Mouse (Mus musculus) c-Kit-positive CD71-positive TER-119-negative erythroid progenitor cells, embryonic 14.5 days (primary cell): Measurements from ENCODE around the gene Oprm1.

Experiments used
- DNase-seq: peaks from one replicate; pipeline ENCODE4 v3.0.0-alpha.2; 2013; ENCODE audit warnings: low read depth

The Oprm1 gene

DNA sequence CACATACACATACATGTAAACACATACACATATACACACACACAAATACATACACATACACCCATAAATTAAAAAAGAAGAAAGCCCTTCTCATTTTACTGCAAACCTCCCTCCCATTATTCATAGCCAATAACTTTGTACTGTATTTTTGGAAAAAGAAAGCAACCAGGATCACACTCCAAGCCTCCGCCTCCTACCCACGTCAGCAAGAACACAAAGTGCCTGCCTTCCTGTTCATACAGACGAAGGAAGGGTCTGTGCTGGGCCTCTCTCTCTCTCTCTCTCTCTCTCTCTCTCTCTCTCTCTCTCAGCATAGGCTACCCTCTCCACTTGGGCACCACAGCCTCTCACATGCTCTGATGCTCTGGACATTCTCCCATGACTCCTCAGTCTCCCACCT lies 137.5 kb downstream of the Oprm1 start:
- DNase-seq = no peak

GRCm38 (mm10) chr10:6896659-6897303 lies 138.5 kb downstream of the Oprm1 start:
- no peak for DNase-seq

DNA sequence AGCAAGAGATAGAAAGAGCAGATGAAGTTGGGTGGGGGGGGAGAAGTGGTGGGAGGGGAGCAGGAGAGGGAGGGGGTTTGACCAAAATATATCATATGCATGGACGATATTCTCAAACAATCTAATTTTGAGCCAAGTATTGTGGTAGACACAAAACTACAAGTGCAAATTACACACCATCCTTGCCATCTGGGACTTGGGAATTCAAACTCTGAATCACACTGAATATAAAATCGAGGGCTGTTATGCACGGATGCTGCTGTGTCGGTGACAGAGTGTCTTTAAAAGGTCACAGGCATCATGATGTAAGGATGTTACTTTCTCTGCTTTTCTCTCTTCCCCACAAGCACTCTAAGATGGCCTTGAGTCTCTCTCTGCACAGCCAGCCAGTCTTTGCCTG lies 141.8 kb downstream of the Oprm1 start:
- no peak for DNase-seq

DNA sequence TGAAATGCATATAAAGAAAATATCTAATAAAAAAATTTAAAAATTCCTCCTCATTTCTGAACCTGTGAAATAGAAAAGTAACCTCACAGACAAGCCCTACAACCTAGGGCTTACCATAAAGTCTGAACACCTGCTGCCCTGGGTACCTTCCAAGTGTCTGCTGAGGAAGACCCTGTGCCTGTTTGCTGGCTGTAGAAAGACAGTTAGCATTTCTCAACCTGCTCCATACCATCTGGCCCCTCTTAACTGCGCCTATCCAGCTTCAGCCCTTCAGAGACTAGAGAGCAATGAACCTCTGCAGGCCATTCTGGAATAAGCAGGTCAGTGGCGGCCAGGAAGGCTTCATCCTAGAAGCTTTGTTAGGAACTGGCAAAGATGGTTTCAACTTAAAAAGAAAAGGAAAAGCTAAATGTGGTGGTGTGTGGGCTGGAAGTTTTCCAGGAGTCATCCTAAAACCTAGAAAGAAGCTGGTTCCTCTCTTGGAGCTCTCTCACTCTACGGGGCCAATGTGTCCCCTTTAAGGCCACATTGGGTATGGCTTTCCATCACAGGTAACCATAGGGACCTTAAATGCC lies 143.6 kb downstream of the Oprm1 start:
- DNase-seq = no peak

GRCm38 (mm10) chr10:6909763-6910162 lies 151.5 kb downstream of the Oprm1 start:
- no peak for DNase-seq

DNA sequence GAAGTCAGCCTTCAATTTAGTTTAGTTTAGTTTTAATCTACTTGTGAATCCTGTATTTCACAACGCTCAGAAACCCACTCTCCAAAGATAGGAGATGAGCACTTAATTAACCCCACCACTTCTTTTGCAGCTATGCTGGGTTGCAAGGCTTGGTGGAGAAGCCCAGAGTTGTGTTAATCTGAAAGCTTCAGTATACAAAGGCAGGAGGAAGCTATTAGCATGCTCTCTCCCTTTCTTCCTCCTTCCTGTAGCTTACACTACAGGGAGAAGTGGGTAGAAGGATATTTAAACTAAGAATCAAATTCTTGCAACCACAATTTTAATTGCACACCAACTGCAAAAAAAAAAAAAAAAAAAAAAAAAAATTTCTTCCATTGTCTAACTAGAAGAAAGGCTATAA lies 157.7 kb downstream of the Oprm1 start:
- no peak for DNase-seq

DNA sequence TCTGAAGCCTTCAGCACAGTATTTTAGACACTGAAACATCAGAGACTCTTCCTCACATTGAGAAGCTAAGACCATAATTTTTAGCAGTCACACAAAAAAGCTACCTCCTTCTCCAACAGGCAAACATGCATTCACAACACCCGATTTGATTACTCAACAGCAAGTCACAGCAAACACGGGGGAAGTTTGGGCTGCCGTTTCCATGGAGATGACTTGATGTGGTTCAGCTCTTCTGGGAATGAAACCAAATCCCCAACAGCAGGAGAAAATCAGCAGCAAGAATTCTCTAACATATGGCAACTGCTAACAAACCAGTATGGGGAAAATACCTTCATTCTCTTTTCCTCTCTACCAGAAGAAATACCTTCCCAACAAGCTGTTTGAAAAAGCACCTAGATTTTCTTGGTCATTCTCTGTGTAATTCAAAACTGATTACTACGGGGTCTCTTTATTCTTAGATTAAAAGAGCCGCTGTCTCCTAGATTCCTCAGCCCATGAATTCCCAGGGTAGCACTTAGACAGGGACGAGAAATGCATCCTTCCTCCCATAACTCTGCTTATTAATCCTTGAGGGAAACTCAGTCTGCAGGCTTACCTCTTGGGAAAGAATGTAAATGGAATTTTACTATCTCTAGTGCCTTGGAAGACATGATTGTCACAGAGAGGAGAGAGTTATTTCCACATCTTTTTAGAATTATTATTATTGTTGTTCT lies 158.4 kb downstream of the Oprm1 start:
- DNase-seq = no peak

DNA sequence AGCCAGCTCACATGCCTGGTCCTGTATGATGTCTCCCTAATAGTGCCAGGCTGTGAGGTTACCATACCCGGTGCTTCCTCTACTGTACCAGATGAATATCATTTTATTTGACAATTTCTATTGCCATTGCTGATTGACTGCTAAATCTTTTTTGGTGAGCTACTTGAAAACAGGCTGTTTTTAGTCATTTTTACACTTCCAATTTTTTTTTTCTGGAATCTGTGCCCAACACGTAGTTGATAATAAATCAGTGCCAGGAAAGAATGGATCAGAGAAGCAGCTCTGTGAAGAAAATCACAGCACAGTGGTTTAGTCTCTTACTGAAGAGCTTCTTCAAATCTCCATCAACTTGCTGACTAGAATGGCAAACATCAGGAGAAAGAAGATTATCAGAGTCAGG lies 168.4 kb downstream of the Oprm1 start:
- DNase-seq = no peak

DNA sequence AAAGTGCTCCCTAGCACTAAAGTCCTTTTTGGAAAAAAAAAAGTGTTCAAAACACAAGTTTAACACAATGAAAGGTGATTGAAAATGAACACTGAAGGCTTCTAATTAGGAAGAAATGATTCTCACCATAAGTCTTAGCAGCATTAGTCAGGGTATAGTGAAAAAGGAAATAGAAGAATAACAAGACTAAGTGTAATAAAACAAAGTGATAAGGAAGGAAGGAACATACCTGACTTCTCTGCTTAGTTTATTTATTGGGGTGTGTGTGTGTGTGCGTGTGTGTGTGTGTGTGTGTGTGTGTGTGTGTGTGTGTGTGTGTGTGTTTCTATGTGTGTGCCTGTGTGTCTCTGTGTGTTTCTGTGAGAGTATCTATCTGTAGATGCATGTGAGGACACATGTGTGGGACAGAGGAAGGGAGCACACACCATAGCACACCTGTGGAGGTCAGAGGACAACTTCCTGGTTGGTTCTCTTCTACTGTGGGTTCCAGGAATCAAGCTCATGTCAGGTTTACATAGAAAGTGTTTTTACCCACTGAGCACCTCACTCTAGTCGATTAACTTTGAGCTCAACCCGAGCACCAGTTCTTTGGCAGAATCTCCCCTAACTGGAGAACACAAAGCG lies 169.4 kb downstream of the Oprm1 start:
- DNase-seq = no peak

GRCm38 (mm10) chr10:6928905-6929304 lies 170.6 kb downstream of the Oprm1 start:
- DNase-seq = no peak

- no peak for DNase-seq
These were observed 172.1 kb downstream of the Oprm1 start for GRCm38 (mm10) chr10:6930398-6930797.

DNA sequence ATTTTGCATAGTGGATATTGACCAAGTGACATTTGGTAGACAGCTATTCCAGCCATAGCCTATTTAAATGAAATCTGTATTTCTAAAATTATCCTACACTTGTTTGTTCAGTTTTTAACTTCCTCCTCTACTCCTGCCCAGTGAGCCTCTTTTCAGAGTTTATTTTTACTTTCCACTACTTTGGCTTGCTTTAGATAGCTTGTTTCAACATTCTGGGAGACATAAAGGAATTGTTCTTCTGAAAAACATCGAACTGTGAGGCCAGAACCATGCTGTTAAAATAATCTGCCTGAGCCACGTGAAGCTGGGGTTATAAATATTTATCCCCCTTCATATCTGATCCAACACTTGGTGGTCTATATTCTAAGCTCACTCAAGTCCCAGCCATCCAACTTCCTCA lies 172.6 kb downstream of the Oprm1 start:
- no peak for DNase-seq

DNA sequence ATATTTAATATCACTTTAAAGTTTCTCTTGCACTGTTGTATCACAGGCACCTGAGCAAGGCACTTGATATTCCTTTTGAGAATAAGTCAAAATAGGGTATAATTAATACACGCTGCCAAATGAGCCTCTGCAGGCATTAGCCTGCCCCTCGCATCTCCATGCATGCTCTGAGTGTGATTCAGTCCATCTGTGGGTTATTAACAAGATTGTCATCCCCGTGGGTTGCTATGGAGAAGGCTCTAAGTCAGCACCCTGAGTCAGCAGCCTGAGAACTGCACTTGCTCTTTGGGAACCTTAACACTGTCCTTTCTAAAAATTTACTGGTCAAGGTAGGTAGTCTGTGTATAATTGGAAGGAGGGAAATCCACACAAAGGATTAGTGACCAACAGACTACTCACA lies 176.5 kb downstream of the Oprm1 start:
- no peak for DNase-seq

DNA sequence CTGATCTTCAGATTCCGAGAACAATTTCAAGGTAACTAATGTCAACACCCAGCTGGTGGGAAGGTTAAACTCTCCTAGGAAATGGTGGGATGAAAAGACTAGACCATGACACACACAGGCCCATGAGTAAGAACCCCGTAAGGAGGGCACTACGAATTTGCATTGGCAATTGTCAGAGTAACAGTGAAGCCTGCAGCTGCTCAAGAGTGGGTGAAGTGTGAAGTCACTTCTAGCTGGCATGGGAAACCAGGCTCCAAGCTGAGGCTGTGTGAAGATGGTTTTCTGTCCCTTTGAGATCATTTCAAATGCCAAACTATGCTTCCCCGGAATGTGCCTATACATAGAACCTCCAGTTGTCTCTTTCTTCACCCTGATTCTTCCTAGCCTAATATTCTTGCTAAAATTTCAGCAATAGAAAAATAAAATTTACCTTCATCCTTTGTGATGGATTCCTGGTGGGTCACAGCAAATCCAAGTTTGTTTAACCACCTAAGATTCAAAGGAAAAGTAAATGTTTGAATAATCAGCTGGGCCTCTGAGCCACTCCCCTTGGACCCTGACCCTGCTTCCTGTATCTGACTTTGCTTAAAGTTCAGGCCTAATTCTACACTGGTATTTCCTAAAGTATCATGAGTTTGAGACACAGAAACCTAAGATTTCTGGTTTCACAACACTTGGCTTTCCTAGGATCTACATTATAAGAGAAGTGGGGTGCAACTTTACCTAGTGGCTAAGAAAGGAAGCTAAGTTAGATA lies 178.5 kb downstream of the Oprm1 start:
- no peak for DNase-seq

- no peak for DNase-seq
These were observed 194.8 kb downstream of the Oprm1 start for GRCm38 (mm10) chr10:6953115-6953514.

- DNase-seq = no peak
These were observed 196.2 kb downstream of the Oprm1 start for GRCm38 (mm10) chr10:6954533-6954932.

DNA sequence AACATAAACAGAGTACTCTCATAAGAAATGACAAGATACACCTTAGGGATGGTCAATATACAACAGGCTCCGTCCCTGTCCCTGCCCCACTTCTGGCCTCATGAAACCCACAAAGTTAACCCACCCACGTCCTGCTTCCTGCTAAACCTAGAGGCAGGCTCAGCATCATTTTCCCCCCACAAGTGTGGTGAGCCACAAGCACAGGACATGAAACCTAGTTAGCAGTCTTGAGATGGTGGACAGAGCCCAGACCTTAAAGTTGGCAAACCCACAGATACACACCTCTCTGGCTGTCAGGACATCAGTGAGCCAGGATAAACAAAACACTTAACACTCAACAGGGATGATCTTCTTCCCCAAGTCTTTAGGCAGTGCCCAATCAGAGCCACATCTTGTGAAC lies 198.1 kb downstream of the Oprm1 start:
- DNase-seq = no peak

- DNase-seq = no peak
These were observed 200.5 kb downstream of the Oprm1 start for GRCm38 (mm10) chr10:6958791-6959190.

GRCm38 (mm10) chr10:6967588-6968242 lies 209.4 kb downstream of the Oprm1 start:
- DNase-seq = no peak

GRCm38 (mm10) chr10:6968334-6968733 lies 210.0 kb downstream of the Oprm1 start:
- no peak for DNase-seq

DNA sequence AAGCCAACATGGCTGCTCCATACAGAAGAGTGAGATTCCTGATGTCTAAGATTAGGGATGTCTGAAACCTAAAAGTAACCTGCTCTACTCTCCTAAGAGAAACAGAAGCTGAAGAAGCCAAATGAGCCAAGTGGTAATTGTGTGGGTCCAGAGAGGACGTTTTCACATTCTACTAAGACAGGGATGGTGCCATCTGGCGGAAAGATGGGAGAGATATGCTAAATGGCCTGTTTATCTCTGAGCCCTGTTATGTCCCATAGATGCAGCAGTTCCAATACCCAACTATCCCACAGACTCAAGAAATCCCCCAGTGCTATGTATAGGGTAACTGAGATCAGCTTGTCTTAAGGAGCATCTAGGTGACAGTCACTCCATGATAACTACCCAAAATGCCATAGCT lies 219.5 kb downstream of the Oprm1 start:
- no peak for DNase-seq

- DNase-seq = no peak
These were observed 220.4 kb downstream of the Oprm1 start for GRCm38 (mm10) chr10:6978733-6979132.
